Mouse (Mus musculus) left cerebral cortex, postnatal 10 days (tissue): Measurements from ENCODE around the gene Sema5a. TPM values are rescaled to one million over a fixed set of nuclear protein-coding genes. Genes with fewer than 3 reads are reported as not detected.

Source experiments
- DNase-seq, 2 experiments: peaks; one replicate each; pipeline ENCODE4 v3.0.0; 2021 to 2022; ENCODE audit warnings: low spot score in 2 of 2, mixed read lengths in 1 of 2; ENCODE audit errors: extremely low spot score in 1 of 2
- intact Hi-C: fragments of 180-260 bp; cut with DNase I; formaldehyde crosslinking; loops from one replicate; pipeline ENCODE4 v1.15.1; 2025
- total RNA-seq, 2 experiments: library from RNA; stranded (reverse); gene quantifications; 2 replicates each; pipeline ENCODE4 v1.2.3; 2021

The Sema5a gene
- total RNA-seq, 2 experiments from 2014 or later = 31.1 to 31.4 TPM

GRCm38 (mm10) chr15:32286296-32286695, 41.7 kb downstream of the Sema5a start:
- DNase-seq = no peak
- intact Hi-C loops = no loop called here

GRCm38 (mm10) chr15:32288480-32288879, 43.9 kb downstream of the Sema5a start:
- peak in 1 of 2 experiments; percentile 56 for DNase-seq
- intact Hi-C loops = no loop called here

GRCm38 (mm10) chr15:32291000-32291399, 46.4 kb downstream of the Sema5a start:
- DNase-seq = no peak

DNA sequence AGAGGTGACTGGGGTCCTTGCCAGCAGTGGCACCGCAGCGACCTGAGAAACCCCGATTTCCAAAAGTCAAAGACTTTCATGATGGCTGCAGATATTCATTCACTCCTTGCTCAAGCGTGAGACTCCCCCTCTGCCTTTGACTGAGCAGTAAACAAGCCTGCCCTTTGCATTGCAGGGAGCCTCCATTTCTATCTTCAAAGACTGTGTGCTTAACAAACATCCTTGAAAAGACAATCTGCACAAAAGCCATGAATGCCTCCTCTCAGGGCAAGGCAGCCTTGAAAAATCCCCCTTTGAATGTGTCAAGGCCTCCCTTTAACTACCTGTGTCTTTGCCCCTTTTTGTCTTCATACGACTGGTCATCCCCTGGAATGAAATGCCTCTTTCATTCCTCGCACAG, 51.9 kb downstream of the Sema5a start:
- intact Hi-C loops = no loop called here
- DNase-seq = no peak

More at GRCm38 (mm10) chr15:32291000-32291399, 46.4 kb downstream of the Sema5a start:
- intact Hi-C loops = no loop called here

GRCm38 (mm10) chr15:32297266-32297665, 52.7 kb downstream of the Sema5a start:
- DNase-seq = no peak
- intact Hi-C loops = no loop called here

- no peak for DNase-seq
Measured at GRCm38 (mm10) chr15:32298525-32298924, 53.9 kb downstream of the Sema5a start.

DNA sequence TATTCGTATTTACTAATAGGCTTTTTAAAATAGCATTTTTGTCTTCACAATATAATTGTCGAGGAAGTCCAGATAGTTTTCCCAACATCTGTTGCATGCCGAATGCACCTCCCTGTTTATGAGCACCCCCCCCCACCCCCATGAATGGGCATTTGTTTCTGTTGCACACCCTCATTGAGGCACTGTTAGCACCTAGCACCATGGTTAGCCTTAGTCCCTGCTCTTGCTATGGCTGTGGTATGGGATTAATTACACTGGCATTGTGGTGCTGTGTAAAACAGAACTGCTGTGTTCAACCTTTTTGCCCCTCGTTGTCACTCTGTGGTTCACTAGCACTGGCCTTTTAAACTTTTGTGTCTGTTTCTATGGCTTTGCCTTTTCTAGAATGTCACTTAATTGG, 56.4 kb downstream of the Sema5a start:
- no peak for DNase-seq
- intact Hi-C loops = no loop called here

More at GRCm38 (mm10) chr15:32298525-32298924, 53.9 kb downstream of the Sema5a start:
- intact Hi-C loops = no loop called here

GRCm38 (mm10) chr15:32306557-32307243, 62.1 kb downstream of the Sema5a start:
- no peak for DNase-seq
- intact Hi-C loops = no loop called here

GRCm38 (mm10) chr15:32310834-32311233, 66.2 kb downstream of the Sema5a start:
- no peak for DNase-seq

DNA sequence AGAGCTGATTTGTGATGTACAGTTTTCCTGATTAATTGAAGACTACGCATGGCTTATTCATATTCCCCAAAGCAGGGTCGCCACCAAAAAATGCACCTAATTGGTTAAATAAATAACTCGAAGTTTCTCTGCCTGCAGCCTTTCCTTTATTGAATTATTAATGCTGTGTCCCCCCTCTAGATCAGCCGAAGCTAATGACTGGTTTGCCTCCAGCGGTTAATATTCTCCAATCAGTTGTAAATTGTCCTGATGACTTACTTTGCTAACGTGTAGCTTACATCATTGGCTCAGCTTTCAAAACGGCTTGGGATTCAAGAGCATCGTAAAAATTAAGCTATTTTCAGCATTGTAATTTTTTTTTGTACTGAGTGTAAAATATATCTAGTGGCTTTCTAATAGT, 66.7 kb downstream of the Sema5a start:
- no peak for DNase-seq
- intact Hi-C loops = no loop called here

More at GRCm38 (mm10) chr15:32310834-32311233, 66.2 kb downstream of the Sema5a start:
- intact Hi-C loops = no loop called here

- DNase-seq = no peak
- intact Hi-C loops = no loop called here
Measured at GRCm38 (mm10) chr15:32317074-32317473, 72.5 kb downstream of the Sema5a start.

DNA sequence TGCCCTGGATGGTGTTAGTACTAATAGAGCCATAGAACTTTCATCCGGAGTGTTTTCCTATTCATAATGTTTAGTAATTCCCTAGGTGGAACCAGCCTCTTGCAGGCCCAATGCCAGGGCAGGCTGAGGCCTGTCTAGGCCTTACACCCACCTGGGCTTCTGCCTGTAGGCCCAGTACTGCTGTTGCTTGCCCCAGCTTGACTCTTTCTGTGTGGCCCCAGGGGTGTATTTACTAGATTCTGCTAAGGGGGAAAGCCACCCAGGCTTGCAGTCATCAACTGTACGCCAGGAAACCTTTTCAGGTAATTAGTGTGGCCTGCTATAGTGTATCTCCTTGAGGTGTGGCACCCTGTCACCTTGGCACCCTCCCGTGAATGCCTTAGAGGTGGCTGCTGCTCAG, 76.1 kb downstream of the Sema5a start:
- intact Hi-C loops = no loop called here
- no peak for DNase-seq

DNA sequence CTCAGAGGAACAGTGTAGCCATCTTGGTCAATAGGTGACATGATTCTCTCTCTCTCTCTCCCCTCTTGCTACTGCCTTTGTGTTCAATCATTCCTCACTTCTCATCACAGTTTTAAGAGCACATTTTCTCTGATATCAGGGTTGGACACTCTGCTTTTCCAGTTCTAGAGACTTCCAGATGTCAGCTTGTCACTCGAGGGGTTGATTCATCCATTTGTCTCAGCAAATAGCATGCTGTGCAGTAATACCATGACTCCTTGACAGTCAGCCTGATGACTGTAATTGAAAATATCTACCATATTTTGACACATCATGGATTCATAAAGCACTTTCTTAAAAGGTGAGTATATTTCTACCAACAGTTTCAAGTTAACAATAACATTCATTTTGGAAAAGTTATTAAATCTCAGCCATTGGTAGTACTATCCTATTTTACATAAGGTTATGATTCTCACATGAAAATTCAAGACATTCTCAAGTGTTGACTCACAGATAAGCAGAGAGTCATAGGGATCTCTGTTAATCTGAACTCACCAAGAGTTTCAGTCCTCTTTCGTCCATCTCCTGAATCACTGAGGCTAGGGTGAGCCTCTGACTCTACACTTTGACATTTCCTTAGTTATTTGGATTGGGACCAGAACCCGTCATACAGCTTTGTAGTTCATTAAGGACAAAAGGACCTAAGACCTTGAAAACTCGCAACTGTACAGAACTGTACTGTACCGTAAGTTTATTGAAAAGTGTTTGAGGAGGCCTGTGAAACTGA, 78.0 kb downstream of the Sema5a start:
- intact Hi-C loops = no loop called here
- DNase-seq = no peak

- intact Hi-C loops = no loop called here
- no peak for DNase-seq
Measured at GRCm38 (mm10) chr15:32323224-32323623, 78.6 kb downstream of the Sema5a start.

DNA sequence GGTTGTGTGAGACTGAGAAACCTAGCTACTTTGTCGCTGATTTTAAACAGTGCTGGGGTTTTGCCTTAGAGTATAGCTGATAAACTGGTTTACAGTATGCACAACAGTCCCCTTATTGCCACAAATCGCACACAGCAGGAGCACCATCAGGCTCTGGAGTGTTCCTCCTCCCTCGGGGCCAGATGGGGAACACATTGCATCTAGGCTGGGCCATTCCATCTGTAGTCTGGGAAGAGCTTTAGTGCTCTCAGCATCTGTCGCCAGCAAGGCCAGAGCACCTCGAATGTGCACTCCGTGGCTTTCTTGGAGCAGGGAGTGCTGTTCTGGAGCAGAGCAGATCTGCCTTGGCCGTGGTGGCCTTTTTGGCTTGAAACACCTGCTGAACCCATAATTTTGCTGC, 79.5 kb downstream of the Sema5a start:
- intact Hi-C loops = no loop called here
- no peak for DNase-seq

GRCm38 (mm10) chr15:32328370-32329004, 83.9 kb downstream of the Sema5a start:
- DNase-seq = peak in 1 of 2 experiments; percentile 24
- intact Hi-C loops = no loop called here

- intact Hi-C loops = no loop called here
- DNase-seq = no peak
Measured at GRCm38 (mm10) chr15:32329670-32330330, 85.2 kb downstream of the Sema5a start.

DNA sequence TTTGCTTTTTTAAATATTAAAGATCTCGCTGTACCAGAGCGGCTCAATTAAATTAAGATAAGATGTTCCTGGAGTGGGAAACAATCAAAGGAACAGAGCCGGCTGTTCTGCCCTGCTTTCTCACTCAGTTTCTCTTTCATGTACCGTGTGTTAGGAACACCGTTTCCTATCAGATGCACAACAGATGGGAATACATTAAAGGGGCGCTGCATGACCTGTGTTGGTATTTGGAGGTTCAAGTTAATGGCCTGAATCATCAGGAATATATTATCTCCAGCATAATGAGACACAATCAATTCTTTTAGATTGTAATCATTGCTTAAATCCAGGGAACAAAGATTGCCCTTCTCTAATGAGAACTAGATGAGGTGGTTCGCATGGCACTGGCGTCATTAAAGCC, 85.8 kb downstream of the Sema5a start:
- DNase-seq = no peak
- intact Hi-C loops = no loop called here

- intact Hi-C loops = no loop called here
- no peak for DNase-seq
Measured at GRCm38 (mm10) chr15:32331037-32331436, 86.4 kb downstream of the Sema5a start.
